Mouse (Mus musculus): ENCODE results near the gene 1700011L22Rik. TPM values are rescaled to one million over a fixed set of nuclear protein-coding genes. Genes with fewer than 3 reads are reported as not detected.

Gene 1700011L22Rik
- polyA plus RNA-seq (2015; fragmentation: Nextera tagmentation; extraction: Ambion mirVana), result not detected in 2 replicates

GRCm38 (mm10) chr8:79248470-79248869 is at the start of gene 1700011L22Rik:
Gene 1700011L22Rik (minus strand): TSS chr8:79248570.
- DNase-seq (ENCODE audit: low spot score), result no peak

DNA sequence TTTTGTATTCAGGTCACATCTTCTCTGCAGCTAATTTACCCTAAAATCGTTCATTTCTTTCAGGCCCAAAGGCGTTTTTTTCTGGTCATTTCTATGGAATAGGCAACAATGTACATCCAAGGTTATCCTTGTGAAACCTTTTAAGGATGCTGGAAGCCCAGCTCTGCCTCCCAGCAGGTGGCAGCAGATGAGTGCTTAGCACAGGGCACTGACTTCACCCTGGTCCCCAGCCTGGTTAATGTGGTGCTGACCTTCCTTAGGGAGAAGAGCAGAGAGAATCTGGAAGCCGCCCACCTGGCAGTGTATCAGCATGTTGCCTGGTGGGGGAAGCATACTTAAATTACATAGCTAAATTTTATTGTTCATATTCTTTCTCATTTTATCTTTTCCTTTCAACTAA is 49.4 kb upstream of the 1700011L22Rik start:
- peak; percentile 24 for DNase-seq (ENCODE audit: low spot score)

GRCm38 (mm10) chr8:79295276-79296105 is 47.1 kb upstream of the 1700011L22Rik start:
- DNase-seq (ENCODE audit: low spot score), result no peak

- DNase-seq (ENCODE audit: low spot score), result peak; percentile 99
These were observed 46.4 kb upstream of the 1700011L22Rik start, which contains the start of gene Mmaa for GRCm38 (mm10) chr8:79294610-79295275. Gene Mmaa (minus strand): TSS chr8:79294937.

- DNase-seq (ENCODE audit: low spot score), result no peak
These were observed 45.5 kb upstream of the 1700011L22Rik start for GRCm38 (mm10) chr8:79293841-79294240.

- no peak for DNase-seq (ENCODE audit: low spot score)
These were observed 44.4 kb upstream of the 1700011L22Rik start for GRCm38 (mm10) chr8:79292712-79293264.

DNA sequence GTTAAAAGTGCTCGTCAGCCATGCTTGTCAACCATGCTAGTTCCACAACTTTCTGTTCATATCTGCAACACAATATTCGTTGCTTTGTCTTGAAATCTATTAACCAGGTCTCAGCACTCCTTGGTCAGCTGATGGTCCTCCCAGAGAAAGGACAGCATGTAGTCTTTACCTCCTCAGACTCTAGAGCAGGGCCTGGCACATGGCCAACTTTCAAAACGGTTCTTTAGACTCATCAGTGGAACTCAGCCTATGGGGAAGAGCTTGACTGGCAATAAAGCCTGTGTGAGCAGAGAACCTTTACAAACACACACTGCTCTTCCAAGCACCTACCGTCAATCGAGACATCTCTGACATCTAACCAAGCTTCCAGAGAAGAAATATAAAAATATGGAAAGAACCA is 41.2 kb upstream of the 1700011L22Rik start:
- DNase-seq (ENCODE audit: low spot score), result no peak

DNA sequence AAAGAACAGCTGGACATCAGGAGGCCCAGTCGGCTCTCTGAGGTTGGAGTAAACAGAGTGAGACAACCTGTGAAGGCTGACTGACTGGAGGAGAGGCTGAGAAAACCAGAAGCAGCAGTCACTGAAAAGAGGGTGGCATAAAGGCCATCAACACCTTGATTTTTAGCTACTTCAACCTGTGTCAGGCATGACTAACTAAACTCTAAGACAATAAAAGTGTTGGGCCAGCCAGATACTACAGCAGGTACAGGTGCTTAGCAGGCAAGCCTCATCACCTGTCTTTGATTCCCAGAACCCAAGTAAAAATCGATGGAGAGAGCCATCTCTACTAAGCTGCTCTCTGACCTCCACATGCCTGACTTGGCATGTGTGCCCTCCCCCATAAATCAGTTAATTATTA is 40.3 kb upstream of the 1700011L22Rik start:
- DNase-seq (ENCODE audit: low spot score), result no peak

DNA sequence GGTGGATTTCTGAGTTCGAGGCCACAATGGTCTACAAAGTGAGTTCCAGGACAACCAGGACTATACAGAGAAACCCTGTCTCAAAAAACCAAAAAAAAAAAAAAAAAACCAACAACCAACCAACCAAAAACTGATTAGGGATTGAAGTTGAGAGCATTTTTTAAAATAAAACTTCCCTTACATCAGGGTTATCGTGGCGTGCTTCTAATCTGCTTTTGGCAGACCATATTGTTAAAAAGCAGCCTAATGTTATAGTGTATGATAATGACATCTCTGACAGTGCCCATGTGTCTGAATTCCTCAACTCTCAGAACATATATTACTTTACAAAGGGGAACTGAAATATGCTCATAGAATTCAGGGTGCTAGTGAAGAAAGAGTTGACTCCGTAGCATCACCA is 39.9 kb upstream of the 1700011L22Rik start:
- no peak for DNase-seq (ENCODE audit: low spot score)

DNA sequence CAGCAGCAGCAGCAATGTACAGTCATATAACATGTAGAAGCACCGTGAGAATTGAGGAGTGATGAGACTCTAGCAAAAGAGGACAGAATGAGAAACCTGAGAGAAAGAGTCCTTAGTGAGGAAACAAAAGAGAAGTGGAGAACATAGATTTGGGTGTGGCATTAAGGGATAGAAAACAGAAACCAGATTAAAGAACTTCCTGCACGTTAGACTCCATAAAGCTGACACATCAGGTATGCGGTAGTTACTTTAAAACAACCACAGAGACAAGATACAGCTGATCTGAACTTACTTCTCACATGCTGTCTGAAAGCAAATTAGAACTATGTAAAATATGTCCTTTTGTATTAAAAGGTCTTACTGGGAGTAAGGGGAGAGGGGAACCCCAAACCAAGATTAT is 38.1 kb upstream of the 1700011L22Rik start:
- DNase-seq (ENCODE audit: low spot score), result no peak

DNA sequence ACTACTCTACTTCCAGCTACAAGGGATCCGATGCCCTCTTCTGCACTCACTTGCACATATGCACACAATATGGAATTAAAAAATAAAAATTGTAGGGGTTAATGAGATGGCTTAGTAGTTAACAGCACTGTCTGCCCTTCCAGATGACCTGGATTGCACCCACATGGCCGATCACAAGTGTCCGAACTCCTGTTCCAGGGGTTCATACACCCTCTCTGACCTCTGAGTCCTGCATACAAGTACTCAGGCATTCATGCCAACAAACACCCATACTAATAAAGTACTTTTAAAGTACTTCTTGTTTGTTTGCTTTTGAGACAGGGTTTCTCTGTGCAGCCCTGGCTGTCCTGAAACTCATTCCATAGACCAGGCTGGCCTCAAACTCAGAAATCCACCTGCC is 36.3 kb upstream of the 1700011L22Rik start:
- no peak for DNase-seq (ENCODE audit: low spot score)

DNA sequence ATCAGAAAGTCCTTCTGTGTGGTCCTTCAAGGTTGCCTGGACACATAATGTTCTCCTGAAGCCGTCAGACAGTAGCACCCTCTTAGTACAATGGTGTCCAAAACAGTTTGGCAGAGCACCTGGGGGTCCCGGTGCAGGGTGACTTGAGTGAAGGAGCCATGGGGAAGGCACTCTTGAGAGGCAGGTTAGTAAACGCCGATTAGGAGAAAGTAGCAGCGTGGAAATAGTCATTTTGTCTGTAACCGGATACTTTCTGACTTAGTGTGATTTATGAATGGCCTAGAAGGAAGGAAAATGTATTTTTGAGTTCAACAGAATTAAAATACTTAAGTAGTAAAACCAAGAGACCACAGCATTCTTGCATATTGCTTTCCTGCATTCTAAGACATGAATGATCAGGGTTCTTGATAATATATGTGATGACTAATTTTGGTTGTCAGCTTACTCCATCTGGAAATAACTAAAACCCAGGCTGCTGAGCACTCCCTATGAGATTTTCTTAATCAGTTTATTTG is 33.1 kb upstream of the 1700011L22Rik start:
- DNase-seq (ENCODE audit: low spot score), result no peak

DNA sequence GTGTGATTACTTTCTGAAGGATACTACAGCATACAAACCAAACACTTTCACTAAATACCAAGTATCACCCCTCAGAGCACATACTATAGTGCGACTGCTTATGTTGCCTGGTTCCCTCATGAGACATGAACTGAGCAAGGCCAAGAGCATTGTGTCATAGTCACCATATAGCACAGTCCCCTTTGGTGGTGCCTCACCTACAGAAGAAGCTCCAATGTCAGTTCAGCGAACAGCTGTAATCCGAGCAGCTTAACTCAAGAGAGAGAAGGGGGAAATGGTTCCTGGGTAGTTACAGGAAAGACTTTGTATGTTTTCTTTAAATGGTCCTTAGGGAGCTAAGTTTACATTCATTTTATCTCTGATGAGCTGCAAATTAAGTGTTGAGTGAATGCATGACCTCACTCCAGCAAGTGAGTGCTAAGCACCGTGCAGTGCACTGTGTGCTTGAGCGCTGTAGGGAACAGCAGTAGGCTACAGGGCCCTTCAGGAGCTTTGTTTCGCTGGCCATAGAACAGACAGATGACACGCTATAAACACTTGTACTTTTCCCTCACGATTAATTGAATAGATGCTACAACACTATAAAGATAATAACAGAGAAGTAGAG is 29.0 kb upstream of the 1700011L22Rik start:
- no peak for DNase-seq (ENCODE audit: low spot score)

DNA sequence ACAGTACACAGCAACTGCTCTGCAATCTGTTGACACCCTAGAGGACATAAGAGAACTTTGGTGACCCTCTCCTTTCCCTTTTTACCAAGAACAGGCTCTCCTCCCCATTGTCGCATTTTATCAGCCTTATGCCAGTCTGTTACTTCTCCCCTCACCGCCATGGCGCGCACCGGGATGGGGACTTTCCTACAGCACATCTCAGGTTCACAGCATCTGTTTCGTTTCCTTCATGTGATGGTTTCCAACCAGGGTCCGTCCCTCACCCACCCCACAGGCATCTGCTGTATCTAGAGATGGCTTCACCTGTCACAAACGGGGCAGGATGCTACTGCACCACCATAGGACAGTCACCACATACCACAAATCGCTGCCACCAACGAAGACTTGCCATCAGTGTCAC is 26.6 kb upstream of the 1700011L22Rik start:
- DNase-seq (ENCODE audit: low spot score), result no peak

GRCm38 (mm10) chr8:79273776-79274175 is 25.4 kb upstream of the 1700011L22Rik start:
- no peak for DNase-seq (ENCODE audit: low spot score)

DNA sequence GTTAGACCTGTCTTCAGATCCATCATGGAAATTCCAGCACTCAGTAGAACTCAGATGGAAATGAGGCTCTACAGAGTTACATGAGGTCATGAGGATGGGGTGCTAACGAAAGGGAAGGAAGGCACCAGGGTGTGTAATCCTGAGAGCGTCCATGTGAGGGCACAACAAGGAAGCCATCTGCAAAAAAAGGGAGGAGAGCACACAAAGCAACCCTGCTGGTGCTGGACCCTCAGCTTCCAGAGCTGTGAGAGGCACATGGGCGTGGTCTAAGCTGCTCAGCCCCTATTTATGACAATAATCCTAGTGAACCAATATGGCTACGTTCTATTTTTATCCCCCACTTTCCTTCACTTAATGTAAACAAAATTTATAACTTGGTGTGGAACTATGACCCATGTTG is 24.3 kb upstream of the 1700011L22Rik start:
- DNase-seq (ENCODE audit: low spot score), result no peak

- DNase-seq (ENCODE audit: low spot score), result no peak
These were observed 20.6 kb upstream of the 1700011L22Rik start for GRCm38 (mm10) chr8:79268921-79269320.

DNA sequence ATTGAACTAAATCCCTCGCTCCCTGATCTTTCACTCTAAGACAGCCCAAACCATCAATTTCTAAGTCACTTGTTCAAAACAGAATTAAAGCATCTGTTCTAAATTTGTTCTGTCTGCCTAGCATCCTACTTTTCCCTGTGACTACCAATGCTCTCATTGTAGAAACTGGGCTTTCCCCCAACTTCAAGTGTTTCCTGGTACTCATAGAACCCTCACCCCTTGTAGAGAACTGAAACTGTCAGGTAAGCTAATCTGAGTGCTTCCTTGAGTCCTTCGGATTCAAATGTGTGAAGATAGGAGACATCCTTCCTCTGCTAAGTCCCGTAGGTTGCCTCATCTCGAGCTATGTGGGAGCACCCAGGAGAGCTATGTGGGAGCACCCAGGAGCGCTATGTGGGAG is 13.6 kb upstream of the 1700011L22Rik start:
- no peak for DNase-seq (ENCODE audit: low spot score)

GRCm38 (mm10) chr8:79256076-79256705 is 7.8 kb upstream of the 1700011L22Rik start:
- no peak for DNase-seq (ENCODE audit: low spot score)

GRCm38 (mm10) chr8:79253742-79254141 is 5.4 kb upstream of the 1700011L22Rik start:
- no peak for DNase-seq (ENCODE audit: low spot score)

DNA sequence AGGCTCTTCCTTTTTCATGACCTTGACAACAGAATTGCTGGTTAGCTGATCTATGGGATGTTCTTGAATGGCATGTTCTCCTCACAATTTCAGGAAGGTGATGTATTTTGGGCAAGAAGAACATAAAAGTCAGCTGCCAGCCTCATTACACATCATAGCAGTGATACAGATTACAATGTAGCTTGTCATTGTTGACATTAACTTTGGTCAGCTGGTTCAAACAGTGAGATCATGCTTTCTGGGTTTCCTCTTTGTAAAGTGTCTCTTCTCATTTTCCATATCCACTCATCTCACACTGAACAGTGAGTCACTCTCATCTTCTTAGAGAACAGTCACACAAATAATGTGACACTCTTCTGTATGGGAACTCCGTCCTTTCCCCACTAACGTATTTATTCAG is 4.9 kb downstream of the 1700011L22Rik start:
- DNase-seq (ENCODE audit: low spot score), result no peak
